Mouse (Mus musculus) 416B (cell line): ENCODE data around the gene Slf2.
A peak's percentile ranks its signal among the peaks of the same experiment; 100 is the strongest.

Experiments
- DNase-seq: peaks from one replicate; pipeline ENCODE4 v3.0.0; 2011; ENCODE audit warnings: low read depth

Gene Slf2

GRCm38 (mm10) chr19:44930744-44931453 is at the start of gene Slf2:
Slf2 (plus strand) TSS chr19:44931151.
- DNase-seq: peak; percentile 98

DNA sequence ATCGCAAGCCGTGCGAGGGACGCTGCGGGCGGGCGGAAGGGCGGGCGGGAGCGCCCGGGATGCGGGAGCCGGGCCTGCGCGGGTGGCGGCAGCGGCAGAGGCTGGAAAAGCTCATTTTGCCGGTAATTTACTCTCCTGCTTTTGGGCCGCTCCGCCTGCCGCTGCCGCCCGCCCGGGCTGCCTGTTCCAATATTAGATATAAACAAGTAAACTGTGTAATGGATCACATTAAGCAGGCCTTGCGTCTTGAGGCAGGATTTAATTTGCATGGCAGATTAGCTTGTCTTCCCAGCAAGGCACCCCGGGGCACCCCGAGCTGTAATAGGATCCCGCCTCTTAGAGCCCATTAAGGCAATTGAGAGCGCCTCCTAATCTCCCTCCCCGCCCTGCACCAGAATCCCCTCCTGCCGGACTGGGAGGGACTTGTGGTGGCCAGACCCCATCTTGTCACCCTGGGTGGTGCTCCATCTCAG is 48.4 kb upstream of the Slf2 start:
- no peak for DNase-seq

DNA sequence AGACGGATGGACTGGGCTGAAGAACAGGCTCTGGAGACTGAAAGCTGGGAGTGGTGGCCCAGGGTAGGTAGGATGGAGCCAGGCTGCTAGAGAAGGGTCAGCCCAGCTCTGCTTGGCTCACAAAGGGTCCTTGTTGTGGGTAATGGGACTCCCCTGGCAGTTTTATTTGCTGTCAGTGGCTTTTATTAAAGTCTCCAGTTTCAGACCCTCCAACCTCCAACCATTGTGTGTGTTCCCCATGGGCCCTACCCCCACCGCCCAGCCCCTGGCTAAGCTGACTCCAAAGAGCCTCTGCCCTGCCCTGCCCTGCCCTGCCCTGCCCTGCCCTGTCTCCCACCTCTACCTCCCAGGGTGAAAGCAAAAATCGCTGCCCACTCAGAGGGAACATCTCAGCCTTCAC is 46.6 kb upstream of the Slf2 start:
- no peak for DNase-seq

DNA sequence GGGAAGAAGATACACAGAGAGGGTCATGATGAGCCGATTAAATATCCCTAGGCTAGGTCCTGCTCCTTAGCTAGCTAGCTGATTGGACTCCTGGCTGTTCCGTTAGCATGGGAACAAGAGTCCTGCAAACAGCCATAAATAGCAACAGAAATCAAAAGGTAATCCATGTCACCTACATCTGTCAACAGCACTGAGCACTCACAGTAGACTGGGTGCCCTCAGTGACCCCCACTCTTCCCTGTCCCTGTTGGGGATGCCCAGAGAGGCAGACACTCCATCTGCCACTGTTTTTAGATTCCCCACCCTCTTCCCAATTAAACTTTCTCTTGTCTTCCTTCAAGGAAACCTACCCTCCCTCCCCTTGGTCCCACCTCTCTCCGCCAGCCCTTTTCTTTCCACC is 44.5 kb upstream of the Slf2 start:
- DNase-seq: no peak

- DNase-seq: peak; percentile 50
Observed at GRCm38 (mm10) chr19:44887679-44888235, 43.2 kb upstream of the Slf2 start.

DNA sequence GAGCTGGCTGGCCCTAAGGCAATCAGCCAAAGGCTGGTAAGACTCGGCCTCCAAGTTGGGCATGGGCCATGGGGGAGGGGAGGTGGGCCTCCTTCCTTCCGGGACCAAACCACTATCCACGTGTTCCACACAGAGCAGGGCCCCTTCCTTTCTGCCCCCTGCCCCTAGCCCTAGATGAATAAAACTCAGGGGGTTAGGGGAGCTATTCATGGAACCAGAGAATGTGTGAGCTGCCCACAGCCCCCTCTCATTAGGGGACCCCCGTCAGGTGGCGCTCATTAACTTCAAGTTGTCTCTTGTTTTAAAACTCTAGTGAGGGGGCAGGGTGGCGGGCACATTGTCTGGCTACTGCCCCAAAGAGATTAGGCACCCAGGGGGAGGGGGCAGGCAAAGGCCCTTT is 41.4 kb upstream of the Slf2 start:
- no peak for DNase-seq

DNA sequence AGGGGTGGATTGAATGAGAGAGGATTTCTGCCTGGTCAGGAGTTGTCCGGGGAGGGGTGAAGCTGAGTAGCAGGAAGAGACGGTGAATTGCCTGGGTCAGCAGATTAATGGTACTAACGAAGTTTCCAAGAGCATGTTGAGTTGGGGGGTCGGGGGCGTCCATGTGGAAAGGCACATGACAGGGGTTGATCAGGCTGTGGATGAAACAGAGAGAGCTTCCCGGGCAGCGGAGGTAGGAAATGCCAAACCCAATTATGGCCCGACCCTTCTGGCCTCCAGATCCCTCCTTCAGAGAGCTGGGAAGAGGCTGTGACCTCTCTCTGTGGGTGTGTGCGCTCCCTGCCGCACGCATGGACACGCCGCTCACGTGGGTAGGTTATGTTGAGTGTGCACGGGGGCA is 39.5 kb upstream of the Slf2 start:
- DNase-seq: no peak

GRCm38 (mm10) chr19:44893231-44893871 is 37.6 kb upstream of the Slf2 start:
- DNase-seq: no peak

DNA sequence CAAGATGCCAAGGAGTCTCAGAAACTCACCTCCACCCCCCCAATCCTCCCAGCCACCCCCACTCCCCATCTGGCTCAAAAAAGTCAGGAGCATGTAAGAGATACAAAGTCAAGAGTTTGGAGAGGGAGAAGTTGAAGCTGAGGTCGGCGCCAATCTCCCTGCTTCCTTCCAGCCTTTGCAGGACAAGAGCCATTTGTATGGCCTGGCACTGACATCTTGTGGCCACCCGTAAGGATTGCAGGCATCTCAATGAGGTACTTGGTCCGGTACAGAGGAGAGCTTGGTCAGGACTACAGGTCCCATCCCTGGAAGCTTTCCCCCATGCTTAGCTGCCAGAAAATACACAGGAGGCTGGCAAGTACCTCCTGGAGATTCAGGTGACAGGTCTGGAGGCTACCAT is 35.7 kb upstream of the Slf2 start:
- DNase-seq: peak; percentile 71

DNA sequence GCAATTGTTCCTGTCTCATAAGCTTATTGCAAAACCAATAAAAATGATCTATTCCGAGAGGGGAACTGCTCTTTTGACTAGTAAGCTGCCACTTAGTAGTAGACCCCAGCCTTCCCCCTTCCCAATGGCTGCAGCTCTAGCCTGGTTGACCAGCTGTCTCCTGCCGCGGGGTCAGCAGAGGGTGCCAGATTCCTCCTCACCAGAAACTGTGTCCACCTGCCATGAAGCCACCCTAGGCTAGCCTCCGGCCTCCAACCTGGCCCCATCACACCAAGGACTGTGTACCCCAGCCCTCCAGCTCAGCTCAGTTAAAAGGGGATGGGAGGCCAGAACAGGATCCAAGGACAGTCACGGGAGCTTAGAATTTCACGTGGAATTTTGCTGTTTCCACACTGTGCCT is 34.5 kb upstream of the Slf2 start:
- no peak for DNase-seq

DNA sequence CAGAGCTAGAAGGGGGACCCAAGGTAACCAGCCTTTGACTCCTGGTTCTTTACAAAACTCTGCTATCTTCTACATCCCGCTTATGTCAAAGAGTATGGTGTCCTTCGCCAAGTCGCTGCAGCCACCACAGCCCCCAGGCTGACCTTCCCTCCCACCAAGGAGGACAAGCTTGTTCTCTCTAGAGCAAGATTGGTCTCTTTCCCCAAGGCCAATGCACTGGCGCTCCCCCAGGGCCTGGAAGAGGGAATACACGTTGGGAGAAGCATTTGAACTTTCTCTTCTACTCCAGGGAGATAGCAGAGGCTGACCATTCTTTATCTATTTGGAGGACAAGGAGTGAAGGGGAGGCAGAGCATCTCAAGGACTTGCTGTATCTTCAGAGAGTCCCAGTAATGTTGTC is 33.4 kb upstream of the Slf2 start:
- DNase-seq: no peak

DNA sequence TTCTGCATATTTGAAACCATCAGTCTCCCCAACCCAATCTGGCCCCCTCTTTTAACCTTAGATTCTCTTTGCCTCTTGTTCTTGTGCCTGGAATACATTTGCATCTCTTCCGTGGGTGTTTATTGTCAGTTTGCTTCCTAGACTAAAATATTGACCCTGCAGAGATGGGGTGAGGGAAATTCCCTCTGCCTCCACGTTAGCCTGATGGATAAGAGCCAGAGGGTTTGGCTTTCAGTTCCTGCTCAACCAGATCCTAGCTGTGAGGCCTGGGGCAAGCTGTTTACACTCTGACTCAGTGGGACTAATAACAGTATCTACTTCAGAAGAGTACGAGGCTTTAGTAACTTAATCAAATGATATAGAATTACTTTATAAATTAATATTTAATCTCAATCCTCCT is 32.3 kb upstream of the Slf2 start:
- no peak for DNase-seq

- no peak for DNase-seq
Observed at GRCm38 (mm10) chr19:44899104-44899793, 31.7 kb upstream of the Slf2 start.

DNA sequence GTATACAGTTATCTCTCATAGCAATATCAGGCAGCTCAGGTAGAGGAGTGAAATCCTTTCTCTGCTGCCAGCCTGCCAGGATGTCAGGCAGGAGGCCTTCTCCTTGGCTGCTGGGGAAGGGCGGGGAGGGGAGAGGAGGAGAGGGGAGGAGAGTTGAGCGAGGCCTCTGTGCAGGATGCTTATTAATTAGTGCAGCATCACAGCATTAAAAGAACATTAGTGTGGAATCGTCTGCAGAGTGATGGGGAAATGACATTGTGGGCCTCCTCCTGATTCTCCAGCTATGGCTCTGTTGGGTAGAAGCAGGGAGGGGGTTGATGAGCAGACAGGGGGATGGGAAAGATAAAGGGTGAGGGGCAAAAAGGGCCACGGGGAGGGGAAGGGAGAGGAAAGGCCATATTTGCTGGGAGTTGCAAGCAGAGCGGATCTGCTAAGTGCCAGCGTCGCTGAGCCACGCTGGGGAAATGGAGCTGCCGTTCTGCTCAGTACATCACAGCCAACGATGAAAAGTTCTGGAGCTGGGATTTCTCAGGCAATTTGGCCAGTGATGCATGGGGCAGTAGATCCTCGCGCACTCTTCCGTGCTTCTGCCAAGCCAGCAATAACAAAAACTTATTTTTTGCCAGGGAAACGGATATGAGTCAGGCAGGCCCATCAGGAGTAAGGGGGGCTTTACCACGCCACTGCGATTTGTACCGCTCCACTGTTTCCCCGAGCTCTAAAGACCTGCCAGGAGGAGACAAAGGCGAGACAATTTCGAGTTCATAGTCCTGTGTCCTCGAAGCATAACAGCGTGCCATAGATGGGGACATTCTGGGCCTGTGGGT is 30.8 kb upstream of the Slf2 start:
- DNase-seq: peak; percentile 30

GRCm38 (mm10) chr19:44901047-44901446 is 29.9 kb upstream of the Slf2 start:
- no peak for DNase-seq

GRCm38 (mm10) chr19:44902324-44902723 is 28.6 kb upstream of the Slf2 start:
- DNase-seq: no peak

DNA sequence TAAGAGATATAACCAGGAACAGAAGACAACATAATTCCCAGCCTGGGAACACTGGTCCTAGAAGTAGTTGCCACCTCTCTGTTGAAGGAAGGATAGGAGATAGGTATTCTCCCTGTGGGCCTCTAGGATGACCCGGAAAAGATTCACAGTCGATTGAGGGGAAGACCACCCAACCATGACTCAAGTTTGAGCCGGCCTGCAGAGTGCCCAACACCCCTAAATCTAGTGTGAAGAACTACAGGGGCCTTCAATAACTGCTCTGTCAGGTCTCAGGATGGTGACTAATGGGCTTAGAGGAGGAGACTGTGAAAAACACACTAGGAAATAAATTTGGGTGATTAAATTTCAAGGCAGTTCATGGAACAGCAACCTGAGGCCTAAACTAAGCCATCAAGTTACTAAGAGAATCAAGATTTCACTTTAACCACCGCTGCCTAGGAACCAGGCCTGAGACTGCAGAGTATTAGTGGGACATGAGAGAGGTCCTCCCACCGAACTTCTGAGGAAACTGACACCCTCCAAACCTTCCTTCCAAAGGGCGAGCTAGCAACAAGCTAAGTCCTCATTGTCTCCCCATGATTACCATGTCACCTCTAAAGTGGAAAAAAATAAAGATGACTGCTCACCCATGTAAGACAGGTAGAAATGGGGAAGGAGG is 27.5 kb upstream of the Slf2 start:
- no peak for DNase-seq

- DNase-seq: no peak
Observed at GRCm38 (mm10) chr19:44904141-44904720, 26.7 kb upstream of the Slf2 start.

DNA sequence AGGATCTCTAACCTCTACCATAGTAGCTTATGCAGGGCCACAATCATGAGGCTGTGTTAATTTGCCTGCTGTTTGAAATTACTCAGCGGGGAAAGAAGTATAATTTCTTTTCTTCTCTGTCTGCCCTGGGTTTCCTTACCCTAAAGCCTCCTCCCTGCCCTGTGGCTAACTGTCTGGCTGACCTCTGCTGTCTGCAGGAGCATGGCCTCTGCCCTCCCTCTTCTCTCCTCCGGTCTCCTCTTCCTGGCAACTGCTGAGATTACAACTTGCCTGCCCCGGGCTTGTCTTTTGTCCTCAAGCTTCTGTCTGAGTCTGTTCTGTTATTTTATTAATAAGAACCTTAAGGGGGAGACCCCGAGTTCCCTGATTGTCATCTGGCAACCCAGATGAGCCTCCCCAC is 25.6 kb upstream of the Slf2 start:
- DNase-seq: no peak

GRCm38 (mm10) chr19:44907851-44908690 is 22.9 kb upstream of the Slf2 start:
- DNase-seq: no peak
